Mouse (Mus musculus): Measurements from ENCODE around the gene Ankdd1a. TPM values are rescaled to one million over a fixed set of nuclear protein-coding genes. Genes with fewer than 3 reads are reported as not detected.

Ankdd1a gene
- total and polyA plus RNA-seq, 3 experiments = not detected

DNA sequence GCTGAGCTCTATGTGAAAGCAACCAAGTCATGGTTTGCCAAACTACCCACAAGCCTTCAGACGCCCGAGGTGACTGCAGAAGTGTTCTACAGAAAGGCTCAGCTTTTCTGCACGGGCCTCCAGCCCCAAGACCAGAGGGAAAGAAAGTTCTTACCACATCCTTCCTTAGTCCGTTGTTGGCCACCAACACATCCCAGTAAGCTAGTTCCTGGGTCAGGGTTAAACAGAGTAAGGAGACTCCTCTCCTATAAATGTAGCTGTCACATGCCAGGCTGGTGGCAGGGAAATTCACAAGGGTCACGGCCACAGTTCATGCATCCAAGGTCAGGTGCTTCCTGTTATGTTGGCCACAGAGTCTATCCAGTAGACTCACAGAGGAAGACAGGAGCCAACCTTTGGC, 32.1 kb upstream of the Ankdd1a start:
- Histone ChIP-seq H3K79me2 (replicated peaks; ENCODE audit: control insufficient read depth, extremely low read depth, insufficient read depth, poor library complexity, severe bottlenecking) (no peaks in the 10 kb centered on the region), H3K27ac (ENCODE audit: insufficient read depth, low read depth) (peak overlapping the region; percentile 93), H3K9ac (ENCODE audit: insufficient read depth, low read depth) (no peak overlapping the region), H3K9me3 (replicated peaks; ENCODE audit: low read length) (no peaks in the 10 kb centered on the region), H3K4me2 (ENCODE audit: insufficient read depth, low read depth, poor library complexity, severe bottlenecking) (no peak overlapping the region), H3K27me3 (replicated peaks) (no peaks in the 10 kb centered on the region), H3K36me3 (replicated peaks in 1 of 2; ENCODE audit: control insufficient read depth in 1 of 2, insufficient read depth in 1 of 2, low read length in 1 of 2) (peaks cover 27 to 42% of the 10 kb centered on the region in 2 experiments), H3K4me1 (ENCODE audit: control insufficient read depth in 1 of 2, insufficient read depth in 2 of 2) (peaks cover 27 to 83% of the 10 kb centered on the region in 2 experiments), H3K4me3 (replicated peaks in 1 of 3; ENCODE audit: low read depth in 2 of 3, low read length in 2 of 3, poor library complexity in 1 of 3) (no peak overlapping the region)
- dilution Hi-C loops (cut with MboI; ENCODE audit: extremely low pct_ligation_motif_present, extremely low pct_unique_long_range_greater_than_20kb, low sequenced_read_pairs) = no loop called here
- in situ Hi-C loops (cut with MboI; ENCODE audit: low pct_ligation_motif_present, low pct_unique_long_range_greater_than_20kb, low sequenced_read_pairs) = no loop called here
- TF ChIP-seq ETS1 (conservative IDR thresholded peaks at IDR 0.05; ENCODE audit: low read depth, low read length) = 0 out of 2 replicates have a peak, but pooled peaks have one; percentile 44
- TF ChIP-seq MAX (IDR thresholded peaks at IDR 0.05; ENCODE audit: low read length) = no peak
- peak; percentile 70 for TF ChIP-seq BHLHE40 (IDR thresholded peaks at IDR 0.05; ENCODE audit: low read depth, low read length)
- no peak for TF ChIP-seq ZNF384 (IDR thresholded peaks at IDR 0.05; ENCODE audit: low read depth, low read length)
- no peak for DNase-seq (ENCODE audit: extremely low read depth)

- Histone ChIP-seq H3K4me1 (ENCODE audit: control insufficient read depth in 1 of 2, insufficient read depth in 2 of 2) (peaks cover 32 to 84% of the 10 kb centered on the region in 2 experiments), H3K9me3 (replicated peaks; ENCODE audit: low read length) (no peaks in the 10 kb centered on the region), H3K27me3 (replicated peaks) (no peaks in the 10 kb centered on the region), H3K36me3 (replicated peaks in 1 of 2; ENCODE audit: control insufficient read depth in 1 of 2, insufficient read depth in 1 of 2, low read length in 1 of 2) (peaks cover 16 to 31% of the 10 kb centered on the region in 2 experiments), H3K27ac (ENCODE audit: insufficient read depth, low read depth) (peak overlapping the region; percentile 93), H3K79me2 (replicated peaks; ENCODE audit: control insufficient read depth, extremely low read depth, insufficient read depth, poor library complexity, severe bottlenecking) (no peaks in the 10 kb centered on the region), H3K4me3 (replicated peaks in 1 of 3; ENCODE audit: low read depth in 2 of 3, low read length in 2 of 3, poor library complexity in 1 of 3) (no peak overlapping the region), H3K9ac (ENCODE audit: insufficient read depth, low read depth) (peak overlapping the region; percentile 41), H3K4me2 (ENCODE audit: insufficient read depth, low read depth, poor library complexity, severe bottlenecking) (peak overlapping the region; percentile 34)
- dilution Hi-C loops (cut with MboI; ENCODE audit: extremely low pct_ligation_motif_present, extremely low pct_unique_long_range_greater_than_20kb, low sequenced_read_pairs) (no loop called here), in situ Hi-C loops (cut with MboI; ENCODE audit: low pct_ligation_motif_present, low pct_unique_long_range_greater_than_20kb, low sequenced_read_pairs) (no loop called here)
- TF ChIP-seq UBTF (IDR thresholded peaks at IDR 0.05; ENCODE audit: low read depth, low read length) = 0 out of 2 replicates have a peak, but pooled peaks have one; percentile 61
- TF ChIP-seq EP300 (IDR thresholded peaks at IDR 0.05; ENCODE audit: low read length) = peak; percentile 47; the same call in 1 of the 2 replicates
- peak; percentile 96 for TF ChIP-seq ETS1 (conservative IDR thresholded peaks at IDR 0.05; ENCODE audit: low read depth, low read length)
- TF ChIP-seq ELF1 (IDR thresholded peaks at IDR 0.05; ENCODE audit: low read depth, low read length) = peak; percentile 43; the same call in 1 of the 2 replicates
- no peak for TF ChIP-seq ZC3H11A (IDR thresholded peaks at IDR 0.05; ENCODE audit: low read depth, low read length)
- TF ChIP-seq SIN3A (IDR thresholded peaks at IDR 0.05; ENCODE audit: low read length) = no peak; the same call in none of the 2 replicates
- TF ChIP-seq MAX (IDR thresholded peaks at IDR 0.05; ENCODE audit: low read length) = peak; percentile 66; the same call in 1 of the 2 replicates
- TF ChIP-seq MYC (IDR thresholded peaks at IDR 0.05; ENCODE audit: low read depth, low read length) = no peak
- TF ChIP-seq IRF4 (IDR thresholded peaks at IDR 0.05; ENCODE audit: low read depth, low read length) = peak; percentile 29; the same call in 1 of the 2 replicates
- peak; percentile 86 for TF ChIP-seq TCF12 (IDR thresholded peaks at IDR 0.05; ENCODE audit: low read depth, low read length)
- TF ChIP-seq TBP (conservative IDR thresholded peaks at IDR 0.05; ENCODE audit: low read depth, low read length) = 0 out of 2 replicates have a peak, but pooled peaks have one; percentile 42
- TF ChIP-seq MAFK (IDR thresholded peaks at IDR 0.05; ENCODE audit: insufficient replicate concordance, low read length) = no peak
- peak; percentile 41; the same call in 1 of the 2 replicates for TF ChIP-seq CHD2 (IDR thresholded peaks at IDR 0.05; ENCODE audit: low read length)
- peak; percentile 66 for TF ChIP-seq BHLHE40 (IDR thresholded peaks at IDR 0.05; ENCODE audit: low read depth, low read length)
- TF ChIP-seq MAZ (IDR thresholded peaks at IDR 0.05; ENCODE audit: low read depth, low read length) = peak; percentile 50; the same call in 1 of the 2 replicates
- no peak for TF ChIP-seq ZKSCAN1 (IDR thresholded peaks at IDR 0.05; ENCODE audit: borderline replicate concordance, low read depth, low read length)
- TF ChIP-seq MXI1 (IDR thresholded peaks at IDR 0.05; ENCODE audit: low read depth, low read length) = 0 out of 2 replicates have a peak, but pooled peaks have one; percentile 14
- TF ChIP-seq KAT2A (IDR thresholded peaks at IDR 0.05; ENCODE audit: insufficient replicate concordance, low read length) = no peak
- TF ChIP-seq POLR2A (IDR thresholded peaks at IDR 0.05; ENCODE audit: low read depth, low read length) = peak; percentile 47; the same call in 1 of the 2 replicates
- no peak for TF ChIP-seq MEF2A (IDR thresholded peaks at IDR 0.05; ENCODE audit: borderline replicate concordance, low read depth, low read length)
- TF ChIP-seq SMC3 (IDR thresholded peaks at IDR 0.05; ENCODE audit: low read depth, low read length) = peak; percentile 20
- peak; percentile 96 for DNase-seq (ENCODE audit: extremely low read depth)
Observed at GRCm38 (mm10) chr9:65551035-65551434, 31.0 kb upstream of the Ankdd1a start.

Measured in CH12.LX (cell line).